Mouse (Mus musculus): ENCODE measurements around the gene Zfp1. TPM values are rescaled to one million over a fixed set of nuclear protein-coding genes. Genes with fewer than 3 reads are reported as not detected.
A peak's percentile ranks its signal among the peaks of the same experiment; 100 is the strongest.
"Not testable (repeated sequence)": the region's sequence is repeated elsewhere in the genome, so short reads cannot be mapped to it uniquely, and the experiment has no call there.

The Zfp1 gene
- polyA plus RNA-seq, 1 experiment from 2014 or later, result 21.7 TPM

DNA sequence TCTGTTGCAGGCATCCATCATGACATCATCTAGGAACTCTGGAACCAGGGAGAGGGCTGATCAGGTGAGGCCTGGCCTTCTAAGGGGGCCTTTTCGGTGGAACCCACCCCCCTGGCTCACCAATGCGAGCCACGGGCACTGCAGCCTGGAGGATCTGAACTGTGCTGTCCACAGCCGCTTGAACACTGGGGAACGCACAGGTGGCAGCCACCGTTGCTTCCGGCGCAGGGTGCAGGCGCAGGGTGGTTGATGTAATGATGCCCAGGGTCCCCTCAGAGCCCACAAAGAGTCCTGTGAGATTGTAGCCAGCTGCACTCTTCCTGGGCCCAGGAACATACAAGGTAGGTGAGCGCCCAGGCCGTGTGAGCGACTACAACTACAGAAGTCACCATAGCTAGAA is 14.8 kb upstream of the Zfp1 start:
- H3K4me1 ChIP-seq, result peaks cover 10% of the 10 kb centered on the region
- no peak overlapping the region for H3K4me3 ChIP-seq
- peaks cover 37% of the 10 kb centered on the region for H3K36me3 ChIP-seq
- WGBS, result 93% methylated on average over 12 of the region's 12 CpGs
- DNase-seq (ENCODE audit: low spot score), result no peak
- H3K27me3 ChIP-seq (ENCODE audit: low read depth, poor library complexity, severe bottlenecking), result no peaks in the 10 kb centered on the region
- H3K9me3 ChIP-seq (replicated peaks), result no peaks in the 10 kb centered on the region
- H3K27ac ChIP-seq, result no peak overlapping the region

DNA sequence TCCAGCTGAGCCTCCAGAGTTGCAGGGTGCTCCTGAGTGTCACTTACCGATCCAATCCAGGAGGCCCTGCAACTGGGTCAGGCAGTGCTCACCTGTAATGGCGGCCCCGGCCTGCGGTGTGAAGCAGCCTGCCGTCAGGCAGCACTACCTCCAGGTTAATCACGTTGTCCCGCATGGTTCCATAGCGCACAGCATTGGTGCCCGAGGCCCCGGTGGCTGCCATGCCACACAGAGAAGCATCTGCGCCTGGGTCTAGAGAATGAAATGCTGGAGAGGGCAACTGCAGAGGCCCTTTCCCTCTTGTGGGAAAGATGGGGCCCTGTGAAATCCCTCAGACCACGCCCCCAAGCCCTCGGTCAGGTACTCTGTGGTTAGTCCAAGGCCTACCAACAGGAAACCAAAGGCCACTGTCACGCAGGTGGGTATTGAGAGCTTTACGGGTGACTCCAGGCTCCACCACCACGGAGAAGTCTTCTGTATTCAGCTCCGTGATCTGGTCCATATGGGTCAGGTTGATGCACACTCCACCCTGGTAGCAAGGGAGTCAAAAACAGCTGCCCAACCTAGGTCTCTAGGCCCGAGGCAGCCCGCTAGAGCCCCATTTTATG is 14.2 kb upstream of the Zfp1 start:
- 89% methylated on average over 19 of the region's 19 CpGs for WGBS
- peaks cover 33% of the 10 kb centered on the region for H3K36me3 ChIP-seq
- no peaks in the 10 kb centered on the region for H3K27me3 ChIP-seq (ENCODE audit: low read depth, poor library complexity, severe bottlenecking)
- no peak overlapping the region for H3K27ac ChIP-seq
- DNase-seq (ENCODE audit: low spot score), result no peak
- H3K4me3 ChIP-seq, result no peak overlapping the region
- no peaks in the 10 kb centered on the region for H3K9me3 ChIP-seq (replicated peaks)
- H3K4me1 ChIP-seq, result peaks cover 10% of the 10 kb centered on the region

DNA sequence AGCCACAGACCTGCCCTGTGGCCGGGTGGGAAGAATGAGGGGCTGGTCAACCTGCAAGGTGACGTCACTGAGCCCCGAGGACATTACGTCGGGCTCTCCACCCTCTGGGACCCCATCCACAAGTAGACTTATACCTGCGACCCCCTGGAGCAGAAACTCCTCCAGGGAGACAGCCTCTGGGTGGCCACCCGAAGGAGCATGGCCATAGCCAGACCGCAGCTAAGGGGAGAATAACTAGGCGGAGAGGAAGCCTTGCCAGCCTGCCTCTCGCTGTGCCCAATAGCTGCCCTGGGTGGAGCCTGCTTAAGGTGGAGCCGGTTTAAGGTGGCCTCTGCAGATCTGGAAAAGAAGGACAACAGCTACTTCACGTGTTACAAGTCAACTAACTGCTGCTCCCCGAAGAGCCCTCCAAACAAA is 13.1 kb upstream of the Zfp1 start, which contains the start of gene Ldhd:
Ldhd (minus strand) TSS at position 270 of the 417 bp plus-strand sequence.
- no peaks in the 10 kb centered on the region for H3K9me3 ChIP-seq (replicated peaks)
- WGBS, result 33% methylated on average over 13 of the region's 13 CpGs
- peak within 1 kb of the TSS; percentile 29 for H3K4me3 ChIP-seq
- H3K27ac ChIP-seq, result no peak within 1 kb of the TSS
- DNase-seq (ENCODE audit: low spot score), result no peak
- H3K4me1 ChIP-seq, result peaks cover 10% of the 10 kb centered on the region
- H3K36me3 ChIP-seq, result peaks cover 24% of the 10 kb centered on the region
- no peaks in the 10 kb centered on the region for H3K27me3 ChIP-seq (ENCODE audit: low read depth, poor library complexity, severe bottlenecking)

DNA sequence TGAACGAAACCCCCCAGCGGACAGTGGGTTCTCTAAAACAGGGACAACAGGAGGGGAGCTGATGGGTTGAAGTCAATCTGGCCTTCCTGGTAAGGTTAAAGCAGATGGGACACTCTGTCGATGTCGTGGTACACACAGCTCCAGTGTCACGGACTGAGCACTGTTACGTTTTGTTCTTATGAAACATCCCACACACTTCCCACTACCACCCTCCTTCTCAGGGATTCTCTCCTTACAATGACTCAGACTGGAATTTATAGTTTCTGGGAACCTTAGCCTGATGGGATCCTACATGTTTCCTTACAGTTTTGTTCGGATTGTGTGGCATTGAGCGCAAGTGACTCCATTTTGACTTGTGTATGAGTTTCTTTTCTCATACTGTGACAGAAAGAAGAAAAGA is 11.6 kb upstream of the Zfp1 start:
- WGBS, result 96% methylated on average over 8 of the region's 8 CpGs
- H3K36me3 ChIP-seq, result peaks cover 21% of the 10 kb centered on the region

DNA sequence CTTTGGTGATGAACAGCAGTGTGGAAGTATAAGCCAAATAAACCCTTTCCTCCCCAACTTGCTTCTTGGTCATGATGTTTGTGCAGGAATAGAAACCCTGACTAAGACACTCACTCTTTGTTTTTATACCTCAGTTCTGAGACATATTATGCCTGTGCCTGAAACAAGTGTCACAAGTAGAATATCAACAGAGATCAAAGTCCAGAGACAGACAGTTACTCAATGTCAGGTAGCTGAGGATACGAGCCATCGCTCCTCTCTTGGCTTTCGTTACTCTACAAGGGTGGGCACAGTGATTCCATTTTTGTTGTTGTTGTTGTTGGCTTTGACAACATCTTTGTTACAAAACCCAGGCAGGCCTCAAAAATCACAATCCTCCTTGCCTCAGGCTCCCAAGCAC is 10.2 kb upstream of the Zfp1 start:
- Histone ChIP-seq H3K27me3 (ENCODE audit: low read depth, poor library complexity, severe bottlenecking) (no peaks in the 10 kb centered on the region), H3K9me3 (replicated peaks) (no peaks in the 10 kb centered on the region), H3K36me3 (peaks cover 9% of the 10 kb centered on the region), H3K4me3 (no peak overlapping the region), H3K4me1 (peaks cover 10% of the 10 kb centered on the region), H3K27ac (no peak overlapping the region)
- whole genome bisulfite sequencing, result 96% methylated on average over 3 of the region's 3 CpGs
- DNase-seq (ENCODE audit: low spot score), result no peak

More for the DNA sequence above, 11.6 kb upstream of the Zfp1 start:
- DNase-seq (ENCODE audit: low spot score), result no peak
- H3K4me1 ChIP-seq, result peaks cover 10% of the 10 kb centered on the region
- H3K27ac ChIP-seq, result no peak overlapping the region
- no peaks in the 10 kb centered on the region for H3K9me3 ChIP-seq (replicated peaks)
- no peak overlapping the region for H3K4me3 ChIP-seq
- H3K27me3 ChIP-seq (ENCODE audit: low read depth, poor library complexity, severe bottlenecking), result no peaks in the 10 kb centered on the region

DNA sequence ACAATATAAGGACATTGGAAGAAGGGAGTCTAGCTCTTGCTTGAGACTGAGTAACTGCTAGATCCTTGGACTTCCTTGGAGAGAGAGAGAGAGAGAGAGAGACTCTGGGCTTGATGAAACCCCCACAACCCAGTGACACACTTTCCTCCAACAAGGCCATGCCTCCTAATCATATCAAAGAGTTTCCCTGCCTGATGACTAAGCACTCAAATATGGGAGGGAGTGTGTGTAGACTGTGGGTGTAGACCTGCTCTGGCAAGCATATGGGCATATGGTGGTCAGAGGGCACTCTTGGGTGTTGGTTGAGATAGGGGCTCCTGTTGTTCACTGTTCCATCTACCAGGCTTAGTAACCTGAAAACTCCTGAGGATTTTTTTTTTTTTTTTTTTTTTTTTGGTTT is 5.1 kb upstream of the Zfp1 start:
- H3K36me3 ChIP-seq, result no peaks in the 10 kb centered on the region
- no peak overlapping the region for H3K4me3 ChIP-seq
- DNase-seq (ENCODE audit: low spot score), result no peak
- no peaks in the 10 kb centered on the region for H3K9me3 ChIP-seq (replicated peaks)
- peaks cover 8% of the 10 kb centered on the region for H3K4me1 ChIP-seq
- H3K27me3 ChIP-seq (ENCODE audit: low read depth, poor library complexity, severe bottlenecking), result no peaks in the 10 kb centered on the region
- H3K27ac ChIP-seq, result no peak overlapping the region

DNA sequence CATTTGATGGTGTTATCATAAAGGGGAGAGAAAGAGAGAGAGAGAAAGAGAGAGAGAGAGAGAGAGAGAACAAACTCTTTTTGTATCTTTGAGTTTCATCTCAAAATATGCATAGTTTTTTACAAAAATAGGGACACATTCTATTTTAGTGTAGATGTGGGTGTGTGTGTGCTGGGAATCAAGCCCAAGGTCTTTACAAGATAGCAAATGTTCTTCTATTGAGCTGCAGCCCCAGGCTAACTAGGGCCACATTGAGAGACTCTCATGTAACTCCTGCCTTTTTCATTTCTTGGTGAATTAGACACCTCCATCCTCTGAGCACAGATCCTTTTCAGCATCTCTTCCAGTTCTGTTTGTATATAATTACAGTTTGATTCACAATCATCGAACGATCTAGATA is 2.1 kb upstream of the Zfp1 start:
- H3K27ac ChIP-seq, result no peak overlapping the region
- H3K9me3 ChIP-seq (replicated peaks), result no peaks in the 10 kb centered on the region
- no peaks in the 10 kb centered on the region for H3K27me3 ChIP-seq (ENCODE audit: low read depth, poor library complexity, severe bottlenecking)
- H3K4me1 ChIP-seq, result peaks cover 8% of the 10 kb centered on the region
- 93% methylated on average over 2 of the region's 2 CpGs for WGBS
- H3K36me3 ChIP-seq, result peaks cover 5% of the 10 kb centered on the region; the same call in 1 of the 2 replicates
- DNase-seq (ENCODE audit: low spot score), result no peak
- H3K4me3 ChIP-seq, result no peak overlapping the region

DNA sequence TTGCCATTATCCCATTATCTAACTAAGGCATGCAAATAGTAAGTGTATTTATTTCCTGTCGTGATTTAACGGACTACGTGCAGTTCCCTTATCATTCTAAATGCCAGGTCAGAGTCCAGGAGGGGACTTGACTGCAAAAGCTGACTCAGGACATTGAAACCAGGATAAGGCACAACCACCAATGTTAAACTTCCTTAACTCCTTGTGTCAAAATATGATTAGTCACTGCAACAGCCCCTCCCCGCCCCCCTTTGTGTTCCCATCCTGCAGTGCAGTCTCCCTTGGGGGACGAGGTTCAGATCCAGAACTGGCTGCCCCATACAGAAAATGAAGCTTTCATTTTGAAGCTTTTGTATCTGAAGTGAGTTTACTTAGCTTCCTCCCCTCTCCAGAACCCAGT is 705 bp upstream of the Zfp1 start:
- Histone ChIP-seq H3K4me1 (peaks cover 8% of the 10 kb centered on the region), H3K27ac (peak overlapping the region; percentile 99), H3K9me3 (replicated peaks) (no peaks in the 10 kb centered on the region), H3K4me3 (peak overlapping the region; percentile 86), H3K27me3 (ENCODE audit: low read depth, poor library complexity, severe bottlenecking) (no peaks in the 10 kb centered on the region), H3K36me3 (peaks cover 17% of the 10 kb centered on the region; the same call in 1 of the 2 replicates)
- 70% methylated on average over 5 of the region's 5 CpGs for WGBS
- DNase-seq (ENCODE audit: low spot score), result no peak

DNA sequence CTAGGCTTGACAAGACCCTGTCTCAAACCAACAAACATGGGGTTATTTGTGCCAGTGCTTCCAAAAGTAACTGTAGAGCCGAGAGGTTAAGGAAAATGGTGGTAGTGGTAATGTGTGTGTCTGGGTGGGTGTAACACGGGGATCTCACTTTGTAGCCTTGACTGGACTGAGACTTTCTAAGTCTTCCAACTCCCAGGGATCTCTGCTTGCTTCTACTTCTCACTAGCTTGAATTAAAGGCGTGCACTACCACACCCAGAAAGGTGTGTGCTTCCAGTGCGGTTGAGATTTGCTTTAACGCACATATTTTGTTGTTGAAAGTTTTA is 300 bp upstream of the Zfp1 start:
- Histone ChIP-seq H3K4me3 (peak overlapping the region; percentile 86), H3K36me3 (peaks cover 17% of the 10 kb centered on the region; the same call in 1 of the 2 replicates), H3K9me3 (replicated peaks) (no peaks in the 10 kb centered on the region), H3K27ac (peak overlapping the region; percentile 99), H3K27me3 (ENCODE audit: low read depth, poor library complexity, severe bottlenecking) (no peaks in the 10 kb centered on the region), H3K4me1 (peaks cover 8% of the 10 kb centered on the region)
- DNase-seq (ENCODE audit: low spot score), result no peak
- 10% methylated on average over 5 of the region's 5 CpGs for WGBS

DNA sequence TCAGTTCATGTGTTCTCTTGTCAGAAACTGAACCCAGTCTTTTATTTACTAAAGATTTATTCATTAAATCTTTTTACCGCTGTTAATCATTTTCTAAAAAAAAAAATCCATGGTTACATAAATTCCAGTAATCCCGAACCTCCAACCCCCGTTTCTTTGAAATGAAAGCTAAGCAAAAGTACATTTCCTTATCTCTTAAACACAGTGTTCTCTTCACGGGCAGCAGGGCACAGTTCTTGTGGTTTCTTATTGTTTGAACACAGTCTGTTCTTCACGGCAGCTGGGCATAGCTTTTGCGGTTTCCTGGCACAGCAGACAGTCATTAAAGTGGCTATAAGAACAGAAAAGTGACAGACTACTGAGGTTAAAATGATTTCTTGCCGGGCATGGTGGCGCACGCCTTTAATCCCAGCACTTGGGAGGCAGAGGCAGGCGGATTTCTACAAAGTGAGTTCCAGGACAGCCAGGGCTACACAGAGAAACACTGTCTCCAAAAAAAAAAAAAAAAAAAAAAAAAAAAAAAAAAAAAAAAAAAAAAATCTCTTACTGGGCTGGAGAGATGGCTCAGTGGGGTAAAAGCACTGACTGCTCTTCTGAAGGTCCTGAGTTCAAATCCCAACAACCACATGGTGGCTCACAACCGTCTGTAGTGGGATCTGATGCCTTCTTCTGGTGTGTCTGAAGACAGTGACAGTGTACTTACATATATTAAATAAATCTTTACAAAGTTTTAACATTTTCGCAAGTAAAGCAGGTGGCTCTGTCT is 1.3 kb downstream of the Zfp1 start:
- WGBS, result 83% methylated on average over 12 of the region's 12 CpGs
- Histone ChIP-seq H3K36me3 (peaks cover 17% of the 10 kb centered on the region; the same call in 1 of the 2 replicates), H3K4me3 (peak overlapping the region; percentile 86), H3K4me1 (peaks cover 13% of the 10 kb centered on the region), H3K27ac (peak overlapping the region; percentile 99; the same call in 1 of the 2 replicates)
- H3K9me3 ChIP-seq (replicated peaks); DNase-seq (ENCODE audit: low spot score); H3K27me3 ChIP-seq (ENCODE audit: low read depth, poor library complexity, severe bottlenecking): not testable (repeated sequence)

DNA sequence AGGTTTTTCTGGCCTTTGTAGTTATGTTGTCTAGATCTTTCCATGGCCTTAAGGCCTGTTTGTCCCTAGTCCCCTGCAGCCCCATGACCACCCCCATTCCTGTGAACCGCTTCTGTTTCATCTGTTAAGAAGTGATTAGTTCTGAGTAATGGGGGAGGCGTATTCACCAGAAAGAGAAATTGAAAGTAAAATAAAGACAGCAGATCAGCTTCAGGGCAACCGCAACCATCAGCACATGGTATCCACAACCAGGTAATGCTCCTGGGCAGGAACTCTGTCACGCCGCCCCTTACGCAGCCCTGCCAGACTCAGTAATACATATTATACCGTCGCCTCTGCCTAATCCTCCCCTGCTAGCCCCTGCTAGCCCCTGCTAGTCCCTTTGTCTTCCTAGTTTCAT is 2.5 kb downstream of the Zfp1 start:
- Histone ChIP-seq H3K27ac (no peak overlapping the region), H3K4me1 (peaks cover 13% of the 10 kb centered on the region), H3K36me3 (peaks cover 17% of the 10 kb centered on the region; the same call in 1 of the 2 replicates), H3K9me3 (replicated peaks) (no peaks in the 10 kb centered on the region), H3K4me3 (no peak overlapping the region), H3K27me3 (ENCODE audit: low read depth, poor library complexity, severe bottlenecking) (no peaks in the 10 kb centered on the region)
- 95% methylated on average over 8 of the region's 8 CpGs for WGBS
- DNase-seq (ENCODE audit: low spot score), result no peak

DNA sequence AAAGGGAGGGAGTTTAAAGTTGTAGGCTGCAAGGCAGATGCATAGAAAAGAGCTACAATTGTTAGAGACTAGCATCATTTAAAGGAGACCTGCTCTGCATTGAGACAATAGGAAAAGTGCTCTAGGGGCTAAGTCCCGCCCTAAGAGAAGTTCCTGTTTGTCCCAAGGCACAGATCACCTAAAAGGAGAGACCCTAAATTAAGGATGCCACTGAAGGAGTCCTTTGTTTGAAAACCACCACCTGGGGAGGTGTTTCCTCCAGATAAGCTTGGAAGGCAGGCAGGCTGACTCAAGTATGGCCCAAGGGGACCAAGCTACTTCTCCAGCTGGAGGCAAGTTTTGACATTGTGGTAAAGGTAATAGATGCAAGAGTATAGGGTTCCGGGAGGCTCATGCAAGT is 5.6 kb downstream of the Zfp1 start:
- WGBS, result 74% methylated on average over 2 of the region's 2 CpGs
- H3K27ac ChIP-seq, result no peak overlapping the region
- no peaks in the 10 kb centered on the region for H3K9me3 ChIP-seq (replicated peaks)
- 0 out of 2 replicates have a peak, but pooled peaks cover 5% of the 10 kb centered on the region for H3K4me1 ChIP-seq
- DNase-seq (ENCODE audit: low spot score), result no peak
- H3K36me3 ChIP-seq, result peaks cover 19% of the 10 kb centered on the region; the same call in 1 of the 2 replicates
- no peak overlapping the region for H3K4me3 ChIP-seq
- H3K27me3 ChIP-seq (ENCODE audit: low read depth, poor library complexity, severe bottlenecking), result no peaks in the 10 kb centered on the region

DNA sequence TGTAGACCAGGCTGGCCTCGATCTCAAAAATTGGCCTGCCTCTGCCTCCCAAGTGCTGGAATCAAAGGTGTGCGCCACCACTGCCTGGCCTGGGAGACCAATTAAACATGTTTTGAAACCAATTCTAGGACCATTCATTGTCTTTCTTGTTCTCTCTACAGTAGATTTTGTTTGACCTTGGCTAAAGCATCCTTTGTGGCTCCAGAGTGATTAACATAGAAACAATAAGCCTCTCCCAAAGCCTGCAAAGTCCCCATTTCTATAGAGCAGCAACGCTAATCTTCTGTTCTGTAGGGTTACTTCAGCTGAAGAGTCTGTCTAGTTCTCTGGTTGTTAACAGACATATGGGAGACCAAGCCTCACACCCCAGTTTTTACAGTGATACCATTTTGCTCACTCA is 7.5 kb downstream of the Zfp1 start:
- Histone ChIP-seq H3K4me3 (no peak overlapping the region), H3K27me3 (ENCODE audit: low read depth, poor library complexity, severe bottlenecking) (no peaks in the 10 kb centered on the region), H3K36me3 (peaks cover 19% of the 10 kb centered on the region; the same call in 1 of the 2 replicates), H3K27ac (no peak overlapping the region), H3K4me1 (0 out of 2 replicates have a peak, but pooled peaks cover 5% of the 10 kb centered on the region), H3K9me3 (replicated peaks) (no peaks in the 10 kb centered on the region)
- 87% methylated on average over 3 of the region's 3 CpGs for WGBS
- no peak for DNase-seq (ENCODE audit: low spot score)
